Mouse (Mus musculus): Measurements from ENCODE around the gene Gamt.

GRCm38 (mm10) chr10:80278390-80278789 is 17.6 kb upstream of the Gamt start:
- TF ChIP-seq CTCF (IDR thresholded peaks at IDR 0.05; ENCODE audit: low read depth, low read length): no peak
- no peak for TF ChIP-seq POLR2A (IDR thresholded peaks at IDR 0.05; ENCODE audit: borderline replicate concordance, low read depth, low read length)

All from bone marrow macrophage, adult 2 months (primary cell).